Mouse (Mus musculus) embryonic facial prominence, embryonic 11.5 days (tissue): ENCODE results near the gene Klf3. TPM values are rescaled to one million over a fixed set of nuclear protein-coding genes. Genes with fewer than 3 reads are reported as not detected.
"Not testable (repeated sequence)": the region's sequence is repeated elsewhere in the genome, so short reads cannot be mapped to it uniquely, and the experiment has no call there.

ENCODE experiments used
- ATAC-seq: fragments of 200-750 bp; cut with Nextera tagmentation; replicated peaks from 2 replicates; pipeline ENCODE4 v1.8.0; 2017; ENCODE audit warnings: low read depth; ENCODE audit not compliant: insufficient number of reproducible peaks, low FRiP score, low TSS enrichment
- DNase-seq: peaks from one replicate; pipeline ENCODE4 v3.0.0-alpha.2; 2015; ENCODE audit warnings: low spot score
- H3K27ac ChIP-seq: fragments of 300-500 bp; sonication (generic); replicated peaks from 2 replicates; pipeline ENCODE4 v1.5.1; 2014; ENCODE audit warnings: mild to moderate bottlenecking, low read depth, low read length, control low read depth
- H3K27me3 ChIP-seq: fragments of 300-500 bp; sonication (generic); 2 replicates; pipeline ENCODE4 v1.6.1; 2014; ENCODE audit warnings: mild to moderate bottlenecking, low read length, moderate library complexity, mixed read lengths; ENCODE audit not compliant: control insufficient read depth, insufficient read depth
- H3K36me3 ChIP-seq: fragments of 300-500 bp; sonication (generic); replicated peaks from 2 replicates; pipeline ENCODE4 v1.6.1; 2014; ENCODE audit warnings: low read depth, mild to moderate bottlenecking, low read length, moderate library complexity, mixed read lengths; ENCODE audit not compliant: control insufficient read depth, insufficient read depth
- H3K4me1 ChIP-seq: fragments of 300-500 bp; sonication (generic); 2 replicates; pipeline ENCODE4 v1.6.1; 2014; ENCODE audit warnings: low read length, mixed read lengths; ENCODE audit not compliant: control insufficient read depth, insufficient read depth
- H3K4me2 ChIP-seq: fragments of 300-500 bp; sonication (generic); 2 replicates; pipeline ENCODE4 v1.6.1; 2014; ENCODE audit warnings: low read depth, mild to moderate bottlenecking, control low read depth, low read length, moderate library complexity
- H3K4me3 ChIP-seq: fragments of 300-500 bp; sonication (generic); 2 replicates; pipeline ENCODE4 v1.5.1; 2014; ENCODE audit warnings: low read depth, low read length, control low read depth
- H3K9ac ChIP-seq: fragments of 300-500 bp; sonication (generic); replicated peaks from 2 replicates; pipeline ENCODE4 v1.6.1; 2014; ENCODE audit warnings: mild to moderate bottlenecking, control low read depth, low read length
- H3K9me3 ChIP-seq: fragments of 300-500 bp; sonication (generic); replicated peaks from 2 replicates; pipeline ENCODE4 v1.6.1; 2016; ENCODE audit warnings: mild to moderate bottlenecking, low read length, inconsistent platforms, mixed read lengths; ENCODE audit not compliant: control insufficient read depth
- WGBS: fragments of 180-500 bp; shearing (Covaris S2); extraction: QIAGEN DNeasy Blood & Tissue Kit; methylation state at CpG from one replicate; pipeline ENCODE4 v1.1.7; 2014; 5-methylcytosine and 5-hydroxymethylcytosine counted together
- polyA plus RNA-seq: library from polyadenylated mRNA; unstranded; fragments of >200 nt; fragmentation: Nextera tagmentation; extraction: Ambion mirVana; gene quantifications from 2 replicates; pipeline ENCODE4 v1.2.1, GENCODE M21; 2014

Klf3 gene
- polyA plus RNA-seq, 1 experiment from 2014 or later = 31.5 TPM

DNA sequence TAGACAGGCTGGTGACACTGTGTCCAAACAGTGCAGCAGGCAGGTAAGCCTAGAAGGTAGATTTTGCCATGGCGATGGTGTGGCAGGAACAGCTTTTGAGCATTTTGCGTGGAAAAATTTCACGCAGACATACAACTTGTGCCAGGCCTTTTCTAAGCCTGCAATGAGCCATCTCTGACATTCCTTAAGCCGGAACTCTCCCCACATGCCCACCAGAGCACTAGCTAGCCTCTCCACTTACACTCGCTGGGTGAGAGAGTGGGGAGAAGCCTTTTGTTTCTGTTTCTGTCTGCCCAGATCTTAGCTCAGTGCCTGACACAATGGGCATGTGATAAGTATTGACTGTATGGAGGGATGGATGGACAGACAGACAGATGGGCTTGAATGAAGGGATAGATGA lies 64.4 kb downstream of the Klf3 start:
- ATAC-seq (no peak), DNase-seq (no peak)
- no peaks in the 10 kb centered on the region for H3K27me3 ChIP-seq
- no peaks in the 10 kb centered on the region for H3K4me1 ChIP-seq
- no peak overlapping the region for H3K27ac ChIP-seq
- H3K36me3 ChIP-seq = no peaks in the 10 kb centered on the region
- H3K9ac ChIP-seq = no peak overlapping the region
- H3K9me3 ChIP-seq = no peaks in the 10 kb centered on the region
- no peak overlapping the region for H3K4me2 ChIP-seq
- 90% methylated on average over 5 of the region's 5 CpGs for WGBS
- H3K4me3 ChIP-seq = no peak overlapping the region

DNA sequence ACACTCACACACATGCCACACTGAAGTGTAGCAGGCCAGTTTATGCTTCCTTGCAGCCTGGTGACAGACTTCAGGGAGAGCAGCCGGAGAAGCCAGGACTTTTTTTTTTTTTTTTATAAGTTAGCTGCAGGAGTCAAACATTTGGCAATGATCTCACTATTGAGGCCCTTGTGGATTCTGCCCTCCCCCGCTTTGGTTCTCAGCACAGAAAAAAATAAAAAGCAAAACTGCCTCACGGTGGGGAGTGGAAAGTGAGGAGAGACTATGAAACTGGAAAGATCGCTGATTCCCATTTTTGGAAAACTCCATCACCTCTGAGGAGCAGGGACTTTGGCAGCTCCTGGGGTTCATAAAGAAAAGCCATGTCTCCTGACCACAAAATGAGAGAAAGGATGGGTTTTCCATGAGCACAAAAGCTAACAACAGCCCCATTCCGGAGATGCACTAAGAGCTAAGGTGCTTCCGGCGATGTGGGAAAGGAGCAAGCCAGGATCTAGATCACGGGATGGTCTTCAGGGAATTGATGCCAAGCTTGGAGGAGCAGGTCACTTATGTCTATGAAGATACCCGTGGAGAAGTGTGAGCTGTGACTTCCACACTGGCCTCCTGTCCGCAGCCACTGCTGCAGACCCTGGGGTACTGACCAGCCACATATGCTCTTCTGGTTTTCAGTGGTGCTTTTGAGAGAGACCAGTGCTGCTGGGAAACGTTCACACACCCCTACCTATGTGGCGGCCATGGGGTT lies 73.1 kb downstream of the Klf3 start:
- no peak for ATAC-seq
- Histone ChIP-seq H3K9ac (no peak overlapping the region), H3K27ac (no peak overlapping the region), H3K4me3 (no peak overlapping the region), H3K4me2 (no peak overlapping the region), H3K9me3 (no peaks in the 10 kb centered on the region), H3K36me3 (no peaks in the 10 kb centered on the region), H3K4me1 (no peaks in the 10 kb centered on the region; the same call in 1 of the 2 replicates), H3K27me3 (no peaks in the 10 kb centered on the region)
- 72% methylated on average over 12 of the region's 12 CpGs for WGBS
- DNase-seq = peak; percentile 49

DNA sequence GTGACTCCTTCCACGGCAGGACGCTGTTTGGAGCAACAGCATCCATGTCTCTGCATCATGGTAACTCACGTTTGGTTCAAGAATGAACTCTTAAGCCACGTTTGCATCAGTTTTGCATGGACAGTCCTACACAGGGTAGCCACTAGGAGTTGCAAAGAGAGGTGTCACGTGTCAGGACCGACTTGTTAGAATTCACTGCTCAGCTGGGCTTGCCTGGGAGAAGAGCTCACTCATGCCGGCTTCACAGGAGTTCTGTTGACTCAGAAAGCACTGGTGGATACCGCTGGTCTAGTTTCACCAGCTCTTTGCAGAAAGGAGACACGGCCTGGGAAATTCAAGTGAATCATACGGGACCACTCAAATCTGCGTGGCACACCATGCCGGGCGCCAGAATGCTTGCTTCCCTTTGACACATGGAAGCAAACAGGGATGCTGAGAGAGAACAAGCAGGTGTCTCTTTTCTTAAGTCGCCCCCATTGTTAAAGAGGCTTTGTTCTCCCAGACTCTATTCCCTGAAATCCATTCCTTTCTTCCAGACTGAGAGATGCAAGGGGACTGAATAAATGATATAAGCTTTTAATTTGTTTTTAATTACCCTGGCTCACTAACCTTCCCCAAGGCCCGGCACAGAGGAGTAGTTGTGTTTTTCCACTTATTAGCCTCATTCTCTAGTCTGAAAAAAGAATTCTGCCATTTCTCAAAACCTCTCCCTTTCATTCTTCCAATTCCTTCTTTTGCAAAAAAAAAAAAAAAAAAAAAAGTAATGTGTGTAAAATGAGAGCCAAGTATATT lies 74.2 kb downstream of the Klf3 start:
- no peak overlapping the region for H3K4me3 ChIP-seq
- ATAC-seq (no peak), DNase-seq (peak; percentile 61)
- H3K36me3 ChIP-seq = no peaks in the 10 kb centered on the region
- H3K27ac ChIP-seq = peak overlapping the region; percentile 42; the same call in 1 of the 2 replicates
- no peak overlapping the region for H3K9ac ChIP-seq
- 17% methylated on average over 15 of the region's 15 CpGs for WGBS
- no peaks in the 10 kb centered on the region; the same call in 1 of the 2 replicates for H3K4me1 ChIP-seq
- no peak overlapping the region for H3K4me2 ChIP-seq
- no peaks in the 10 kb centered on the region for H3K27me3 ChIP-seq
- no peaks in the 10 kb centered on the region for H3K9me3 ChIP-seq

DNA sequence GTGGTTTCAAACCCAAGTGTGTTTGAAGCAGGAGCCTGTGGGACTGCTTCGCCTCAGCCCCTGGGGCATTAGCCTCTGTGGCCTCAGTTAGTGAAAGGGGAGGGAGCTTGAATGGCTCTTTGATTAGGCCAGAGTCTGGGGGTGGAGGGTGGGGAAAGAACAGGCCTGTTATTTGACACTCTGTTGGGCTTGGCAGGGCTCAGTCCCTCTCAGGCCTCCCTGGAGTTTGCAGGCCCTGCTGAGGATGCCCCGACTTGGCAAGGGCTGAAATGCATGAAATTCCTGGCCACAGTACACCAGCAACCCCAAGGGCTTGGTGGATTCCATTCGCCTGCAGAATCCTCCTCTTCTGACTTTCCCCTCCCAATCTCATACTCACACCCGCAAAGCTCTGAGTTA lies 74.8 kb downstream of the Klf3 start:
- ATAC-seq (peak; percentile 92), DNase-seq (peak; percentile 87)
- Histone ChIP-seq H3K4me3 (no peak overlapping the region), H3K9me3 (no peaks in the 10 kb centered on the region), H3K4me1 (no peaks in the 10 kb centered on the region; the same call in 1 of the 2 replicates), H3K27ac (peak overlapping the region; percentile 42; the same call in 1 of the 2 replicates), H3K27me3 (no peaks in the 10 kb centered on the region), H3K36me3 (no peaks in the 10 kb centered on the region), H3K4me2 (no peak overlapping the region), H3K9ac (no peak overlapping the region; the same call in 1 of the 2 replicates)
- 8% methylated on average over 4 of the region's 4 CpGs for WGBS

DNA sequence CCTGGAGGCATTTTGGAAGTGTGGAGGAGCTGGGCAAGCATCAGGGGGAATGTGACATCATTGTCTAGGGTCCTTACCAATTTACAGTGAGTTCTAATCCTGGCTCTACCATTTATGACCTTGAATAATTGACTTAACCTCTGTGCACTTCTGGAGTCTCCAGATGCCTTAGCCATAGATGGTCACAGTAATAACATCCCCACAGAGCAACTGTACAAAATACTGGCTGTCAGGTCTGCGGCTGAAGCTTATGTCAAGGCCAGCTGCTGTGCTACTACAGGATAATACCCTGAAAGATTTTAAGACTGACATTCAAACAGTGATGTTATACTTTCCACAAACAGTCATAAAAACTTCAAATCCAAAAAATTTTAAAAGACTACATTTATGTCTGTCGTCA lies 75.3 kb downstream of the Klf3 start:
- no peaks in the 10 kb centered on the region for H3K9me3 ChIP-seq
- H3K4me2 ChIP-seq = no peak overlapping the region
- H3K27me3 ChIP-seq = no peaks in the 10 kb centered on the region
- peak overlapping the region; percentile 16; the same call in 1 of the 2 replicates for H3K27ac ChIP-seq
- no peak overlapping the region for H3K9ac ChIP-seq
- no peaks in the 10 kb centered on the region; the same call in 1 of the 2 replicates for H3K4me1 ChIP-seq
- H3K36me3 ChIP-seq = no peaks in the 10 kb centered on the region
- H3K4me3 ChIP-seq = no peak overlapping the region
- ATAC-seq (no peak), DNase-seq (no peak)
- 56% methylated on average over 2 of the region's 2 CpGs for WGBS

DNA sequence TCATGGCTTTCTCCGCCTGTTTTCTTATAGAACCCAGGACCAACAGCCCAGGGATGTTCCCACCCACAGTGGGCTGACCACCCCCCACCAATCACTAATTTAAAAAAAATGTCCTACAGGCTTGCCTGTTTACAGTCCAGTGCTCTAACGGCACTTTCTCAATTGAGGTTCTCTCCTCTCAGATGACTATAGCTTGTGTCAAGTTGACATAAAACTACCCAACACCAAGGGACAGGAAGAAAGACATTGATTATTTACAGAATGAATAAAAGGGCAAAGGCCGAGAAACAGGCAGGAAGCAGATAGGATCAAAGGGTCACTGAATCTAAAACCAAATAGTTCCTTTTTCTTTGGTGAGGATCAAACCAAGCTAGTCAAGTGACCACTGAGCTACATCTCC lies 76.1 kb downstream of the Klf3 start:
- Histone ChIP-seq H3K4me3 (no peak overlapping the region), H3K36me3 (no peaks in the 10 kb centered on the region), H3K4me1 (no peaks in the 10 kb centered on the region; the same call in 1 of the 2 replicates), H3K4me2 (no peak overlapping the region), H3K27ac (no peak overlapping the region), H3K27me3 (no peaks in the 10 kb centered on the region), H3K9ac (no peak overlapping the region), H3K9me3 (no peaks in the 10 kb centered on the region)
- 35% methylated on average over 3 of the region's 3 CpGs for WGBS
- DNase-seq (no peak), ATAC-seq (no peak)

DNA sequence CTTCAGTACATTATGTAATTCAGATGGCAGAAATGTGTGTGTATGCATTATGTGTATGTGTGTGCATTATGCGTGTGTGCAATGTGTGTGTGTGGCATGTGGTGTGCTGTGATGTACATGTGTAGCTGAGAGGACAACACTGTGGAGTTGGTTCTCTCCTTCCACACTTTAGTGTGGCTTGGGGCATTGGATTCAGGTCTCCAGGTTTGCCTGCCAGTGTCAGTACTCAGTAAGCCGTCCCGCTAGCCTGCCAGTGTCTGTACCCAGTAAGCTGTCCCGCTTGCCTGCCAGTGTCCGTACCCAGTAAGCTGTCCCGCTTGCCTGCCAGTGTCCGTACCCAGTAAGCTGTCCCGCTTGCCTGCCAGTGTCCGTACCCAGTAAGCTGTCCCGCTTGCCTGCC lies 78.4 kb downstream of the Klf3 start:
- H3K9me3 ChIP-seq, H3K4me1 ChIP-seq, H3K36me3 ChIP-seq, H3K9ac ChIP-seq, H3K27me3 ChIP-seq, ATAC-seq, DNase-seq, H3K4me3 ChIP-seq, H3K4me2 ChIP-seq, H3K27ac ChIP-seq: not testable (repeated sequence)
- 99% methylated on average over 5 of the region's 10 CpGs for WGBS

DNA sequence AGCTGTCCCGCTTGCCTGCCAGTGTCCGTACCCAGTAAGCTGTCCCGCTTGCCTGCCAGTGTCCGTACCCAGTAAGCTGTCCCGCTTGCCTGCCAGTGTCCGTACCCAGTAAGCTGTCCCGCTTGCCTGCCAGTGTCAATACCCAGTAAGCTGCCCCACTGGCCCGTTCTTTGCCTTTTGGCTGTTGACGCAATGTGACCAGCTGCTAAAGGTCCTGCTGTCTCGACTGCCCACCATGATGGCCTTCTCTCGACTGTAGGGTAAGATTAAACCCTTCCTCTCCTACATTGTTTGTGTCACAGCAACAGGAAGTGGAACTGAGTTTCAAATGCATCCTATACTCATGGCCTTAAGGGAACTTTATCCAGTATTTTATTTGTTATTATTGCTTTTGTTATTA lies 78.8 kb downstream of the Klf3 start:
- ATAC-seq, H3K27ac ChIP-seq, DNase-seq, H3K4me1 ChIP-seq, H3K4me2 ChIP-seq, H3K4me3 ChIP-seq, H3K9ac ChIP-seq, H3K27me3 ChIP-seq, H3K36me3 ChIP-seq, H3K9me3 ChIP-seq: not testable (repeated sequence)
- WGBS = 81% methylated on average over 7 of the region's 11 CpGs
